Mouse (Mus musculus): Measurements from ENCODE around the gene Sox11. TPM values are rescaled to one million over a fixed set of nuclear protein-coding genes. Genes with fewer than 3 reads are reported as not detected.

The Sox11 gene
- polyA plus RNA-seq, 1 experiment from 2014 or later: 24.3 TPM

GRCm38 (mm10) chr12:27293208-27293607 is 49.2 kb downstream of the Sox11 start:
- ATAC-seq (ENCODE audit: insufficient read depth, low FRiP score): no peak
- Histone ChIP-seq H3K36me3 (ENCODE audit: control insufficient read depth, insufficient read depth, low read length) (no peaks in the 10 kb centered on the region), H3K9me3 (replicated peaks; ENCODE audit: control insufficient read depth, low read length) (no peaks in the 10 kb centered on the region), H3K4me2 (ENCODE audit: low read depth, low read length) (no peak overlapping the region), H3K4me3 (replicated peaks; ENCODE audit: low read length) (no peak overlapping the region), H3K27me3 (ENCODE audit: control insufficient read depth, insufficient read depth, low read length) (no peaks in the 10 kb centered on the region; the same call in 1 of the 2 replicates), H3K4me1 (ENCODE audit: control insufficient read depth, insufficient read depth, low read length) (0 out of 2 replicates have a peak, but pooled peaks cover 5% of the 10 kb centered on the region), H3K27ac (ENCODE audit: low read length) (no peak overlapping the region), H3K9ac (ENCODE audit: low read length) (no peak overlapping the region)
- 60% methylated on average over 1 of the region's 1 CpGs for WGBS
